Comparison of ENCODE assay signal across 7 mouse cellular contexts in genomic region chr14:12822491-12823219, GRCm38 (mm10). TPM values are rescaled to one million over a fixed set of nuclear protein-coding genes. Genes with fewer than 3 reads are reported as not detected.
DNase-seq lines count a peak whose midpoint lies in the region; ATAC-seq and TF ChIP-seq lines count a peak whose summit lies in the region.

Cadps (minus strand) TSS chr14:12823079.

- peak within 1 kb of the TSS; percentile 82 to 83 for H3K4me3 ChIP-seq in ES-E14 (ENCODE audit: insufficient read depth in 1 of 2, low read depth in 1 of 2, low read length in 2 of 2, poor library complexity in 1 of 2, severe bottlenecking in 1 of 2)
- H3K4me3 ChIP-seq in hindbrain, embryonic 14.5 days (replicated peaks; ENCODE audit: low read length), result peak within 1 kb of the TSS; percentile 60
- H3K4me3 ChIP-seq in limb, embryonic 14.5 days (replicated peaks; ENCODE audit: low read length), result peak within 1 kb of the TSS; percentile 48

- no peaks in the 10 kb centered on the region for H3K4me1 ChIP-seq in ES-E14 (ENCODE audit: control insufficient read depth in 2 of 2, insufficient read depth in 2 of 2, low read length in 2 of 2, poor library complexity in 1 of 2)
- H3K4me1 ChIP-seq in hindbrain, embryonic 14.5 days (replicated peaks; ENCODE audit: control insufficient read depth, insufficient read depth, low read length), result peaks cover 25% of the 10 kb centered on the region
- H3K4me1 ChIP-seq in limb, embryonic 14.5 days (ENCODE audit: control insufficient read depth, insufficient read depth, low read length), result peaks cover 8% of the 10 kb centered on the region; the same call in 1 of the 2 replicates

- peak within 1 kb of the TSS; percentile 72 for H3K4me2 ChIP-seq in hindbrain, embryonic 14.5 days (replicated peaks)
- H3K4me2 ChIP-seq in limb, embryonic 14.5 days (replicated peaks; ENCODE audit: low read depth, low read length, severe bottlenecking), result peak within 1 kb of the TSS; percentile 92

- in situ Hi-C loops in ES-E14 (cut with MboI; ENCODE audit: low sequenced_read_pairs in 2 of 2, unreplicated experiment in 2 of 2), result no loop called here

- TF ChIP-seq POLR2A in limb, embryonic 14.5 days (IDR thresholded peaks at IDR 0.05; ENCODE audit: borderline replicate concordance, extremely low read depth, insufficient read depth, insufficient read length), result no peak

- no peaks in the 10 kb centered on the region for H3K9me3 ChIP-seq in ES-E14 (ENCODE audit: control insufficient read depth, insufficient read depth, low read depth, low read length)
- H3K9me3 ChIP-seq in hindbrain, embryonic 14.5 days (ENCODE audit: control insufficient read depth, low read length), result no peaks in the 10 kb centered on the region
- H3K9me3 ChIP-seq in limb, embryonic 14.5 days (ENCODE audit: control insufficient read depth, low read length), result no peaks in the 10 kb centered on the region

- no peaks in the 10 kb centered on the region for H3K36me3 ChIP-seq in ES-E14 (ENCODE audit: control insufficient read depth, insufficient read depth, low read length, poor library complexity, severe bottlenecking)
- H3K36me3 ChIP-seq in hindbrain, embryonic 14.5 days (replicated peaks; ENCODE audit: control insufficient read depth, insufficient read depth), result no peaks in the 10 kb centered on the region
- no peaks in the 10 kb centered on the region for H3K36me3 ChIP-seq in limb, embryonic 14.5 days (ENCODE audit: control insufficient read depth, insufficient read depth, low read length)

- no peaks in the 10 kb centered on the region for H3K27me3 ChIP-seq in hindbrain, embryonic 14.5 days (ENCODE audit: control insufficient read depth, insufficient read depth, low read length)
- H3K27me3 ChIP-seq in limb, embryonic 14.5 days (ENCODE audit: control insufficient read depth, insufficient read depth, low read length), result peaks cover 23% of the 10 kb centered on the region

- DNase-seq in ES-E14 (ENCODE audit: low read depth, low spot score) (peak; percentile 31), ZHBTc4 (ENCODE audit: low read depth, low spot score) (peak; percentile 62)
- DNase-seq in embryo, embryonic 11.5 days (ENCODE audit: low read depth, low spot score), result peak; percentile 27
- peak; percentile 79 for DNase-seq in hindbrain, embryonic 14.5 days (ENCODE audit: low spot score)
- peak; percentile 10 for DNase-seq in limb, embryonic 14.5 days (ENCODE audit: low spot score)
- DNase-seq in right cerebral cortex, postnatal 36 days (ENCODE audit: low spot score in 2 of 2), result peak; percentile 76 to 79

- ATAC-seq in hindbrain, embryonic 14.5 days (ENCODE audit: low FRiP score), result peak; percentile 84
- ATAC-seq in limb, embryonic 14.5 days (ENCODE audit: low FRiP score, low read depth), result no peak
- ATAC-seq in monocyte, adult 5-6 weeks (replicated peaks; ENCODE audit: insufficient number of reproducible peaks, low FRiP score, low TSS enrichment, poor library complexity, severe bottlenecking), result no peak

- H3K27ac ChIP-seq in ES-E14 (ENCODE audit: insufficient read depth, low read depth, low read length, poor library complexity, severe bottlenecking), result no peak within 1 kb of the TSS
- H3K27ac ChIP-seq in hindbrain, embryonic 14.5 days, result peak within 1 kb of the TSS; percentile 98
- no peak within 1 kb of the TSS for H3K27ac ChIP-seq in limb, embryonic 14.5 days (replicated peaks; ENCODE audit: low read depth, low read length)

- H3K9ac ChIP-seq in ES-E14 (ENCODE audit: insufficient read depth, low read depth, low read length, poor library complexity, severe bottlenecking), result peak within 1 kb of the TSS; percentile 72
- H3K9ac ChIP-seq in hindbrain, embryonic 14.5 days, result peak within 1 kb of the TSS; percentile 84
- H3K9ac ChIP-seq in limb, embryonic 14.5 days (ENCODE audit: low read depth, low read length, severe bottlenecking), result peak within 1 kb of the TSS; percentile 47

- WGBS in hindbrain, embryonic 14.5 days, result under 1% methylated on average over 70 of the region's 71 CpGs
- under 1% methylated on average over 36 of the region's 71 CpGs for WGBS in limb, embryonic 14.5 days

TF ChIP-seq in ES-E14, 5 proteins besides CTCF, POLR2A, EP300 and RAD21:
- TF ChIP-seq MAFK (IDR thresholded peaks at IDR 0.05; ENCODE audit: insufficient read depth, low read depth, low read length), result no peak
- no peak for TF ChIP-seq ZNF384 (IDR thresholded peaks at IDR 0.05; ENCODE audit: low read depth, low read length)
- no peak for TF ChIP-seq HCFC1 (IDR thresholded peaks at IDR 0.05; ENCODE audit: borderline replicate concordance, insufficient read depth, low read length)
- no peak for TF ChIP-seq CHD2 (IDR thresholded peaks at IDR 0.05; ENCODE audit: low read depth, low read length)
- no peak for TF ChIP-seq ZC3H11A (IDR thresholded peaks at IDR 0.05; ENCODE audit: borderline replicate concordance, low read depth, low read length)

RNA-seq across cellular contexts. Expression of gene Cadps, which starts in this region (rescaled TPM):
- total RNA-seq in ES-E14 (2012; rRNA removed), result 0.49 and 0.58 TPM in 2 replicates
- polyA plus RNA-seq in hindbrain, embryonic 14.5 days (2014; fragmentation: Nextera tagmentation; extraction: Ambion mirVana), result 63.2 and 63.4 TPM in 2 replicates
- 4.2 and 5.9 TPM in 2 replicates for polyA plus RNA-seq in limb, embryonic 14.5 days (2012; rRNA removed)
- 2.8 and 4.9 TPM in 2 replicates for polyA plus RNA-seq in limb, embryonic 14.5 days (2014; fragmentation: Nextera tagmentation; extraction: Ambion mirVana)
- total RNA-seq in monocyte, adult 5-6 weeks (2017), result not detected in 3 replicates

Comparison
In these comparisons a context has a peak if more than half of its experiments do, and no peak if none do; other contexts are left out.
1. Peak in DNase-seq, H3K4me3 ChIP-seq and H3K9ac ChIP-seq in ES-E14; RNA of the gene not detected or under 1 TPM.
2. DNase-seq: peak in every context shown above with its lines; median percentile 79 in hindbrain, embryonic 14.5 days; 78 in right cerebral cortex, postnatal 36 days; 62 in ZHBTc4; 31 in ES-E14; 27 in embryo, embryonic 11.5 days; 10 in limb, embryonic 14.5 days.